Mouse (Mus musculus) forebrain, embryonic 12.5 days (tissue): Measurements from ENCODE around the gene C5ar2. TPM values are rescaled to one million over a fixed set of nuclear protein-coding genes. Genes with fewer than 3 reads are reported as not detected.
A peak's percentile ranks its signal among the peaks of the same experiment; 100 is the strongest.
"Not testable (repeated sequence)": the region's sequence is repeated elsewhere in the genome, so short reads cannot be mapped to it uniquely, and the experiment has no call there.

Experiments used
- ATAC-seq: fragments of 200-750 bp; cut with Nextera tagmentation; 2 replicates; pipeline ENCODE4 v1.8.0; 2017; ENCODE audit warnings: moderate TSS enrichment; ENCODE audit not compliant: low FRiP score
- H3K27ac ChIP-seq: fragments of 300-500 bp; sonication (generic); 2 replicates; pipeline ENCODE4 v1.5.1; 2016; ENCODE audit warnings: mild to moderate bottlenecking
- H3K27me3 ChIP-seq: fragments of 300-500 bp; sonication (generic); 2 replicates; pipeline ENCODE4 v1.6.1; 2016; ENCODE audit warnings: mild to moderate bottlenecking
- H3K36me3 ChIP-seq: fragments of 300-500 bp; sonication (generic); replicated peaks from 2 replicates; pipeline ENCODE4 v1.6.1; 2016; ENCODE audit warnings: mild to moderate bottlenecking
- H3K4me1 ChIP-seq: fragments of 300-500 bp; sonication (generic); 2 replicates; pipeline ENCODE4 v1.6.1; 2016
- H3K4me2 ChIP-seq: fragments of 300-500 bp; sonication (generic); 2 replicates; pipeline ENCODE4 v1.6.1; 2016; ENCODE audit warnings: mild to moderate bottlenecking, moderate library complexity
- H3K4me3 ChIP-seq: fragments of 300-500 bp; sonication (generic); replicated peaks from 2 replicates; pipeline ENCODE4 v1.5.1; 2016; ENCODE audit warnings: mild to moderate bottlenecking
- H3K9ac ChIP-seq: fragments of 300-500 bp; sonication (generic); 2 replicates; pipeline ENCODE4 v1.6.1; 2016; ENCODE audit warnings: mild to moderate bottlenecking
- H3K9me3 ChIP-seq: fragments of 300-500 bp; sonication (generic); 2 replicates; pipeline ENCODE4 v1.6.1; 2016
- WGBS: fragments of 180-500 bp; shearing (Covaris S2); methylation state at CpG from one replicate; pipeline ENCODE4 v1.1.7; 2016; 5-methylcytosine and 5-hydroxymethylcytosine counted together
- polyA plus RNA-seq: library from polyadenylated mRNA; unstranded; fragments of >200 nt; fragmentation: Nextera tagmentation; extraction: Ambion mirVana; gene quantifications from 2 replicates; pipeline ENCODE4 v1.2.1, GENCODE M21; 2016

C5ar2 gene
- polyA plus RNA-seq, 1 experiment from 2014 or later: not detected

DNA sequence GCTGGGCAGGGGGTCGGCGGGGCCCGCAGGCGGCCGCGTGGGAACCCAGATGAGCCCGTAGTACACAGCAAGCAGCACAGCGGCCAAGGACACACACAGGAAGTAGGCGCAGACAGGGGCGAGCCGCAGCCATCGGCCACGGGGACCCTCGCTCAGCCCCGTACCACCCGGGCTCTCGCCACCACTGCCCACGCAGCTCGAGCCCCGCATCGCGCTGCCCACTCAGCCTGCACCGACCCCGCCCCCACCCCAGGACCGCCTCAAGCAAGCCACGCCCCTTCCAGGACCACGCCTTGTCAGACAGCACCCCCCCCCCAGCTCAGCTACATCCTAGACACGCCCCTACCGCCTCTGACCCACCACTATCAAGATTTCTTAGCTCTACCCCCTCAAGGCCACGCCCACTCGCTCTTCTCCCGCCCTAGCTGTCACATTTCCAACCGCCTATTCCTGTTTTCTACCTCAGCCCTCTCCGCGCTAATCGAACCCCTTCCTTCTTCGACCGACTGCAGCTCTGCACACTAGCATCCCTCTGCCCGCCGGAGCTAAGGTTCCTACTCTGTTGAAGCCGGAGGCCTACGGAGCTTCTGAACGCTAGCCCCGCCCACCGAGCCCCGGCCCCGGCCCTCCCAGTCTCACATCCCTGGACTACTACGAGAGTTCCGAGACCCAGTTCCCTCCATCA, 29.3 kb upstream of the C5ar2 start, which contains the start of gene Inafm1:
Inafm1 (minus strand) TSS at position 537 of the 685 bp plus-strand sequence.
- Histone ChIP-seq H3K4me2 (peak within 1 kb of the TSS; percentile 97), H3K4me3 (peak within 1 kb of the TSS; percentile 71), H3K36me3 (peaks cover 33% of the 10 kb centered on the region), H3K27ac (peak within 1 kb of the TSS; percentile 92), H3K27me3 (peaks cover 19% of the 10 kb centered on the region; the same call in 1 of the 2 replicates), H3K9me3 (no peaks in the 10 kb centered on the region), H3K4me1 (peaks cover 25% of the 10 kb centered on the region), H3K9ac (peak within 1 kb of the TSS; percentile 84)
- ATAC-seq: peak; percentile 86
- 1% methylated on average over 39 of the region's 49 CpGs for WGBS

DNA sequence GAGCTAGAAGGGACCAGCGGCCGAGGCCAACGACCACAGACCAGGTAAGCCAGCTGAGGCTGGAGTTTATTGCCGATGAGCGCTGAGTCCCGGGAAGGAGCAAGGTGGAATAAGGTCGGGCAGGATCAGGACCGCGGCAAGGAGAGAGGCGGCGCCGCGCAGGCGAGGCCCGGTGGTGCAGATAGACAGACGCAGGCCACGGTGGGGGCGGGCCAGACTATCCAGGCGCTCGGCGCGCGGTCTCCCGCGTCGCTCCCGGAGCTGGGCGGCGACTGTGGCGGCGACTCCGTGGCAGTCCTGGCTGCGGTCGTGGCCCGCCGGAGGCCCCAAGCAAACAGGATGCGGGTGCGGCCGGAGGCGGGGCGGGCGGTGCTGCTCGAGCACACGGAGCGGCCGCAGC, 28.7 kb upstream of the C5ar2 start:
- H3K27ac ChIP-seq: peak overlapping the region; percentile 92
- H3K4me2 ChIP-seq: peak overlapping the region; percentile 97
- peak overlapping the region; percentile 71 for H3K4me3 ChIP-seq
- H3K9ac ChIP-seq: peak overlapping the region; percentile 84
- ATAC-seq: peak; percentile 72
- H3K4me1 ChIP-seq: peaks cover 25% of the 10 kb centered on the region
- no peaks in the 10 kb centered on the region for H3K9me3 ChIP-seq
- WGBS: under 1% methylated on average over 46 of the region's 46 CpGs
- H3K27me3 ChIP-seq: peaks cover 19% of the 10 kb centered on the region; the same call in 1 of the 2 replicates
- H3K36me3 ChIP-seq: peaks cover 27% of the 10 kb centered on the region

DNA sequence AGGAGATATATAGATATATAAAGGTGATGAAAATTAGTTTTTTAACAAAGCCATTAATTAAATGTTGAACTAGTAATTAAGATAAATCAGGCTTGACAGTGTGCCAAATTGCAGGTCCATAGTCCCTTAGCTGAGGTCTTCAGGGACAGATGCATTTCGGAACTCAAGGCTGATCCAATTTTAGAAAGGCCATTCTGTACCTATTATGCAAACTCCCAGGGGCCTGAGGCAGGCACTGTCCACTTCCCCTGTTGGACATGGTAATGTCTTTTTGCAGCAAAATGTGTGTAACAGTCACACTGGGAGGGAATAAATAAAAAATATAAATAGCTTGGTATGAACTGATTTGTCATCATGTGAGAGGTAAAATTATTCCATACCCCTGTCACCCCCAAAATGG, 27.2 kb upstream of the C5ar2 start:
- Histone ChIP-seq H3K4me1 (peaks cover 25% of the 10 kb centered on the region), H3K27ac (no peak overlapping the region), H3K9ac (no peak overlapping the region), H3K36me3 (peaks cover 13% of the 10 kb centered on the region), H3K9me3 (no peaks in the 10 kb centered on the region), H3K4me2 (no peak overlapping the region), H3K4me3 (no peak overlapping the region), H3K27me3 (peaks cover 19% of the 10 kb centered on the region; the same call in 1 of the 2 replicates)
- ATAC-seq: no peak
- WGBS: 81% methylated on average over 1 of the region's 1 CpGs

DNA sequence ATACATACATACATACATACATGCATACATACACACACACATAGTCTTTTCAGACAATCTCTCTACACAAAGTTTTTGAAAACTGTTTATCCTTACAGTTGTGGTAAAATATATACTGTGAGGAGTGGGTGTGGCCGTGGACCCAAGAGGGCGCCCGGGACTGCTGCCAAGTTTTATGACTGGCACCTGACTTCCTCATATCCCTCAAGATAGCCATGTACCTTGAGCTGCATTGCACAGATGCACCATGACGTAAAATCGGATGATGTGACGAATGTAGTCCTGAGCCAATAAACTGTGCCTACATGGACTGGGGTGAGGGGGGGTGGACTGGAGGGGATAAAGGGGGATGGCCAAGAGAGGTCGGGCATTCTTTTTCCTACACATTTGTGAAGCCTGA, 22.6 kb upstream of the C5ar2 start:
- not testable (repeated sequence) for H3K9me3 ChIP-seq, H3K27ac ChIP-seq, H3K36me3 ChIP-seq, ATAC-seq, H3K4me3 ChIP-seq, H3K4me1 ChIP-seq, H3K27me3 ChIP-seq, H3K9ac ChIP-seq, H3K4me2 ChIP-seq
- 87% methylated on average over 7 of the region's 7 CpGs for WGBS

DNA sequence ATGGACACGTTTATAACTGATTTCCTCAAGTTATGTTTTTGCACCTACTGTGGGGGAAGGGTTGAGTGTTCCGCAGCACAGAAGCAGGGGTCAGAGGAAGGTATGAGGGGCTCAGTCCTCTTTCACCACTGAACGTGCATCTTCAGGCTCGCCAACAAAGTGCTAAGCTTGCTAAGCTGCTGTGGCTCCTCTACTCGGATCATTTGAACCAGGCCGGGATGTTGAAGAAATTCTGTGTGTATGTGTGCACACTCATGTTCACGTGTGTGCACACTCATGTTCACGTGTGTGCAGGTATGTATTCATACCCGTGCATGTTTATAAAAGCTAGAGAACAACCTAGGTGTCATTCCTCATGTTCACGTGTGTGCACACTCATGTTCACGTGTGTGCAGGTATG, 21.9 kb upstream of the C5ar2 start:
- H3K4me3 ChIP-seq: no peak overlapping the region
- WGBS: 88% methylated on average over 11 of the region's 11 CpGs
- H3K36me3 ChIP-seq: no peaks in the 10 kb centered on the region
- no peak for ATAC-seq
- H3K9ac ChIP-seq: no peak overlapping the region
- H3K4me1 ChIP-seq: no peaks in the 10 kb centered on the region
- H3K27me3 ChIP-seq: peaks cover 6% of the 10 kb centered on the region; the same call in 1 of the 2 replicates
- H3K4me2 ChIP-seq: no peak overlapping the region
- no peak overlapping the region for H3K27ac ChIP-seq
- 0 out of 2 replicates have a peak, but pooled peaks cover 8% of the 10 kb centered on the region for H3K9me3 ChIP-seq

DNA sequence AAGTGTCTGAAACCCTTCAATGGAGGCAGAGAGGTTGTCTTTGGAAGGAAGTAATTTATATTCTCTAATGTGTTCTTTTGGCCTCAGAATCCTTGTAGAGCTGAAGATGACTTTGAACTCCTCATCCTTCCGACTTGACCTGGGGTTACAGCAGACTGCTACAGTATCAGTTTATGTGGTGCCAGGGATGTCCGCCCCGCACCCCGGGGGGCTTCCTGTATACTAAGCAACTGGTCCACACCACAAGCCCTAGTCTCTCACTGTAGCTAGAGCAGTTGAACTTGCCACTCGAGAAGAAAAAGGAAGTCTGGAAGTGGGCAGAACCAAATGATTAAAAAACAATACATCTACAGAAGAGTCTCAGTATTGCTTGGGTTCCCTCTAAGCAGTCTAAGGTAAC, 19.9 kb upstream of the C5ar2 start:
- no peak overlapping the region for H3K4me2 ChIP-seq
- H3K27me3 ChIP-seq: no peaks in the 10 kb centered on the region
- no peak overlapping the region for H3K4me3 ChIP-seq
- 83% methylated on average over 5 of the region's 5 CpGs for WGBS
- no peaks in the 10 kb centered on the region for H3K4me1 ChIP-seq
- H3K9me3 ChIP-seq: 0 out of 2 replicates have a peak, but pooled peaks cover 8% of the 10 kb centered on the region
- ATAC-seq: no peak
- no peaks in the 10 kb centered on the region for H3K36me3 ChIP-seq
- no peak overlapping the region for H3K9ac ChIP-seq
- no peak overlapping the region for H3K27ac ChIP-seq

DNA sequence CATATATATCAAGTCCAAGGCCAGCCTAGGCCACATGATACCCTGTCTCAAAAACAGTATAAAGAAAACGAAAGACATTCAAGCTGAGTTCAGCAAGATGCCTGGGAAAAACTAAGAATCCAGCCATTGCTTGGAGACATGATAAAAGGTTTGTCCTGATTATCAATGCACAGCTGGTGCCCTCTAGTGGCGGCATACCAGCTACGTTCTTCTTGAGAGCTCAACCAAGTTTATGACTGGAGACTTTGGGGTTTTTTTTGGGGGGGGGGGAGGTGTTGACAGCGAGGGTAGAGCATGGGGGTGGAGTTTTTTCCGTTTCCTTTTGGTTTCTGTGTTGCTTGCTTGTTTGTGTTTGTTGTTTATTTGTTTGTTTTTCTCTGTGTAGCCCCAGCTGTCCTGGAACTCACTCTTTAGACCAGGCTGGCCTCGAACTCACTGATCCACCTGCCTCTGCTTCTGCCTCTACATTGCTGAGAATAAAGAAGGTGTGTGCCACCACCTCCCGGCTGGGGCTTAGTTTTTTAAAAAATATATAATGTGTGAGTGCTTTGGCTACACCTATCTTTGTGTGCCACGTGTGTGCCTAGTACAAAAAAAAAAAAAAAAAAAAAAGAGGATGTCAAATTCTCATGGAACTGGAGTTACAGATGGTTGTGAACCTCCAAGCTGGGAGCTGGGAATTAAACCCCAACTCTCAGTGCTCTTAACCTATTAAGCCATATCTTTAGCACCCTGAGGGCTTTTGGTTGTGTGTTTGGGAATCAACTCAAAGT, 19.2 kb upstream of the C5ar2 start:
- ATAC-seq: no peak

DNA sequence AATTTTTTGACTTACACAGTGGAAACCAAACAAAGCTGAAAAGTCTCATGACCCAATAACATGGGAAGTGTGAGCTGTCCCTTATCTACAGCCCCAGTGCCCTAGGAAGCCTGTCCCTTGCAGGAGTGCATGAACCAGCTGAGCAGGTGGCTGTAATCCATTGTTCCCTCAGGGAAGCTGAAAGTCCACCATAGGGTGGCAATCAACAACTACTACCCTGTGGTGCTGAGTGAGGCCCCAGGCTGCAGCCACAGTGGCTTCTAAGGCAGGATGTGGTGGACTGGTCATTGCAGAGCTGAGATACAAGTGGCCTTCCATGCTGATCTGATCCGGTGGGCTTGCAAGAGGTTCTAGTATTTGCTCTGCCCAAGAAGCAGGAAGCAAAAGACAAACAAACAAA, 17.1 kb upstream of the C5ar2 start:
- no peak overlapping the region for H3K4me2 ChIP-seq
- H3K27me3 ChIP-seq: no peaks in the 10 kb centered on the region
- WGBS: 81% methylated on average over 1 of the region's 1 CpGs
- 0 out of 2 replicates have a peak, but pooled peaks cover 8% of the 10 kb centered on the region for H3K9me3 ChIP-seq
- ATAC-seq: no peak
- no peaks in the 10 kb centered on the region for H3K36me3 ChIP-seq
- no peaks in the 10 kb centered on the region for H3K4me1 ChIP-seq
- no peak overlapping the region for H3K4me3 ChIP-seq
- H3K27ac ChIP-seq: no peak overlapping the region
- no peak overlapping the region for H3K9ac ChIP-seq

More for the DNA sequence above, 19.2 kb upstream of the C5ar2 start:
- Histone ChIP-seq H3K4me1 (no peaks in the 10 kb centered on the region), H3K27ac (no peak overlapping the region), H3K36me3 (no peaks in the 10 kb centered on the region), H3K4me2 (no peak overlapping the region), H3K9ac (no peak overlapping the region), H3K9me3 (0 out of 2 replicates have a peak, but pooled peaks cover 8% of the 10 kb centered on the region), H3K4me3 (no peak overlapping the region), H3K27me3 (no peaks in the 10 kb centered on the region)
- WGBS: 31% methylated on average over 8 of the region's 8 CpGs

DNA sequence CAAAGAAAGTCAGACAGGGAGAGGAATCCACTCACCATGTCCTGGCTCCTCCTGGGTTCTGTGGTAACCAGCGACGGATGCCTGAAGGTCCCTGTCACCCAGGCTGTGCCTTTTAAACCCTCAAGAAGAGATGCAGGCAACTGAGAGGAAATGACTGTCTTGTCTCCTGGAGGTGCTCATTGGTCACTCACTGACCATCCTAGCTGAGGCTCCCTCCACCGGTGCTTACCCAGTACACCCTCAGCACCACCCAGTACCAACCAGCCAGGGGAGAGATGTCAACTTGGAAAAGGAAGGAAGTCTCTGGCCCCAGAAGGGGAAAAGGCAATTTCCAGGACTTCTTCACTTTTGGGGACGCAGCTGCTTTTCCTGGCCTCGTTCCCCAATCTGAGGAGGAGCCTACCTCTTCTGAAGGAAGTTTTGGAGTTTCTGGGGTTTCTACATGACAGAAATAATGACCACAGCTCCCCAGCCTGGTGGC, 15.2 kb upstream of the C5ar2 start, which contains the start of gene C5ar1:
C5ar1 (minus strand) TSS at position 431 of the 481 bp plus-strand sequence.
- Histone ChIP-seq H3K4me2 (no peak within 1 kb of the TSS), H3K9me3 (no peaks in the 10 kb centered on the region), H3K27ac (no peak within 1 kb of the TSS), H3K27me3 (peaks cover 2% of the 10 kb centered on the region; the same call in 1 of the 2 replicates), H3K4me3 (no peak within 1 kb of the TSS), H3K36me3 (no peaks in the 10 kb centered on the region), H3K4me1 (no peaks in the 10 kb centered on the region), H3K9ac (no peak within 1 kb of the TSS)
- WGBS: 87% methylated on average over 5 of the region's 5 CpGs
- no peak for ATAC-seq

DNA sequence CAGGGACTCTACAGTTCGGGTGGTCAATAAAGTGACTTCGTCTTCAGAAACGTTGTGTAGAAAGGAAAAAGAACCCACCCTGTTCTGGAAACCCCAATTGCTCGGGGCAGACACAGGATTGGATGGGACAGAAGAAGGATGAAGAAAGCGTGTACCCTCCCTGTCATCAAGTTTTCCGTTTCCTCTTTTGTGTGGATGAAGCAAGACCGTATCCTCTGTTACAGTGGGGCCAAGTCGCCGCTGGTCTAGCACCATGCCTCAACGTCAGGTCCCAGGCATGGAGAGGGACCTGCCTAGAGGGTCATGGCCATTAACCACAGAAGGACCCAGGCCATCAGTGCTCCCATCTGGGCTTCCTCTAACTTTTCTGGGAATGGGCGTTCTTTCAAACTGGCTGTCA, 13.9 kb upstream of the C5ar2 start:
- WGBS: 92% methylated on average over 11 of the region's 11 CpGs
- ATAC-seq: no peak
- Histone ChIP-seq H3K9ac (no peak overlapping the region), H3K27ac (no peak overlapping the region), H3K4me3 (no peak overlapping the region), H3K27me3 (peaks cover 6% of the 10 kb centered on the region; the same call in 1 of the 2 replicates), H3K4me2 (no peak overlapping the region), H3K4me1 (no peaks in the 10 kb centered on the region), H3K9me3 (no peaks in the 10 kb centered on the region), H3K36me3 (no peaks in the 10 kb centered on the region)

DNA sequence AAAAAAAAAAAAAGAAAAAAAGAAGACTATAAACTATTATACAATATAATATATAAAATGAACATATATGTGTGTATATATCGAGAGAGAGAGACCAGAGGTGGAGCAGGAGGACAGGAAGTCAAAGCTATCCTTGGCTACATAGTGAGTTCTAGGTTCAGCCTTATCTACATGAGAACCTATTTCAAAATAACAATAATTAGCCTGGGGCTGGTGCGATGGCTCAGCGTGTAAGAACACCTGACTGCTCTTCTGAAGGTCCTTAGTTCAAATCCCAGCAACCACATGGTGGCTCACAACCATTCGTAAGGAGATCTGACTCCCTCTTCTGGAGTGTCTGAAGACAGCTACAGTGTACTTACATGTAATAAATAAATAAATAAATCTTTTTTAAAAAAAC, 12.0 kb upstream of the C5ar2 start:
- not testable (repeated sequence) for H3K9me3 ChIP-seq, H3K4me3 ChIP-seq, H3K36me3 ChIP-seq, H3K9ac ChIP-seq, H3K27ac ChIP-seq, ATAC-seq, H3K27me3 ChIP-seq, H3K4me2 ChIP-seq, H3K4me1 ChIP-seq
- 87% methylated on average over 4 of the region's 4 CpGs for WGBS

DNA sequence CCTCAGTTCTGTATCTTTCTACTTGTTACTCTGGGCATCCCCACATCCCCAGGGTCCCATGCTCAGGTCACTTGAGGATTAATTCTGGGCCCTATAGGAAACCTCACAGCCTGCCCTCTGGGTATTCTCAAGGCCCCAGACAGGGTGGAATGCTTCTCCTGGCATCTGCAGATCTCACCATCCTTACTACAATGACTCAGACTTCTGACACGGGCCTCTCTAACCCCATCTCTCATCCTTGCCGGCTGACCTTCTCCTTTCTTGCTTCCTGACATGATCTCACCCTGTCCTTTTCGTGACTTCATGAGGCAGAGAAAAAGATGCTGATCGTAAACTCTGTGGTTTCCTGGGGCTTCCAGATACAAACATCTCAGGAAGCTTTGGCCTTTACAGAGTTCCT, 10.2 kb upstream of the C5ar2 start:
- H3K36me3 ChIP-seq: no peaks in the 10 kb centered on the region
- H3K27me3 ChIP-seq: peaks cover 6% of the 10 kb centered on the region; the same call in 1 of the 2 replicates
- no peaks in the 10 kb centered on the region for H3K4me1 ChIP-seq
- ATAC-seq: no peak
- no peak overlapping the region for H3K27ac ChIP-seq
- H3K4me3 ChIP-seq: no peak overlapping the region
- H3K9me3 ChIP-seq: no peaks in the 10 kb centered on the region
- H3K9ac ChIP-seq: no peak overlapping the region
- no peak overlapping the region for H3K4me2 ChIP-seq
- 68% methylated on average over 4 of the region's 4 CpGs for WGBS
